Mouse (Mus musculus) liver, embryonic 13.5 days (tissue): ENCODE measurements around the gene Lce3b. TPM values are rescaled to one million over a fixed set of nuclear protein-coding genes. Genes with fewer than 3 reads are reported as not detected.

Experiments
- ATAC-seq: fragments of 200-750 bp; cut with Nextera tagmentation; 2 replicates; pipeline ENCODE4 v1.8.0; 2017; ENCODE audit warnings: low read depth, mild to moderate bottlenecking, moderate number of reproducible peaks, moderate library complexity
- DNase-seq: peaks from one replicate; pipeline ENCODE4 v3.0.0; 2022
- H3K27ac ChIP-seq: fragments of 300-500 bp; sonication (generic); 2 replicates; pipeline ENCODE4 v1.5.1; 2015; ENCODE audit warnings: moderate library complexity, mild to moderate bottlenecking, inconsistent platforms
- H3K27me3 ChIP-seq: fragments of 300-500 bp; sonication (generic); 2 replicates; pipeline ENCODE4 v1.6.1; 2015; ENCODE audit warnings: mild to moderate bottlenecking, inconsistent platforms
- H3K36me3 ChIP-seq: fragments of 300-500 bp; sonication (generic); 2 replicates; pipeline ENCODE4 v1.6.1; 2015; ENCODE audit warnings: mild to moderate bottlenecking, inconsistent platforms
- H3K4me1 ChIP-seq: fragments of 300-500 bp; sonication (generic); replicated peaks from 2 replicates; pipeline ENCODE4 v1.6.1; 2015; ENCODE audit warnings: inconsistent platforms
- H3K4me2 ChIP-seq: fragments of 300-500 bp; sonication (generic); 2 replicates; pipeline ENCODE4 v1.6.1; 2015; ENCODE audit warnings: inconsistent platforms, mild to moderate bottlenecking, moderate library complexity
- H3K4me3 ChIP-seq: fragments of 300-500 bp; sonication (generic); replicated peaks from 2 replicates; pipeline ENCODE4 v1.5.1; 2015; ENCODE audit warnings: mild to moderate bottlenecking, inconsistent platforms
- H3K9ac ChIP-seq: fragments of 300-500 bp; sonication (generic); 2 replicates; pipeline ENCODE4 v1.6.1; 2015; ENCODE audit warnings: mild to moderate bottlenecking, inconsistent platforms
- H3K9me3 ChIP-seq: fragments of 300-500 bp; sonication (generic); replicated peaks from 2 replicates; pipeline ENCODE4 v1.6.1; 2016; ENCODE audit warnings: inconsistent platforms
- WGBS: fragments of 180-500 bp; shearing (Covaris S2); methylation state at CpG from one replicate; pipeline ENCODE4 v1.1.7; 2015; ENCODE audit not compliant: insufficient replicate concordance; 5-methylcytosine and 5-hydroxymethylcytosine counted together
- polyA plus RNA-seq: library from polyadenylated mRNA; unstranded; fragments of >200 nt; fragmentation: Nextera tagmentation; extraction: Ambion mirVana; gene quantifications from 2 replicates; pipeline ENCODE4 v1.2.1, GENCODE M21; 2015

Lce3b gene
- polyA plus RNA-seq, result not detected in 2 replicates

- H3K36me3 ChIP-seq, result no peaks in the 10 kb centered on the region
- no peak within 1 kb of the TSS for H3K4me2 ChIP-seq
- 32% methylated on average over 2 of the region's 2 CpGs for WGBS
- no peak within 1 kb of the TSS for H3K27ac ChIP-seq
- H3K4me1 ChIP-seq, result no peaks in the 10 kb centered on the region
- no peaks in the 10 kb centered on the region for H3K9me3 ChIP-seq
- ATAC-seq (no peak), DNase-seq (no peak)
- no peak within 1 kb of the TSS for H3K4me3 ChIP-seq
- H3K9ac ChIP-seq, result no peak within 1 kb of the TSS
- H3K27me3 ChIP-seq, result no peaks in the 10 kb centered on the region
These were observed at the start of gene Lce3b for GRCm38 (mm10) chr3:92932679-92933078. TSS of gene Lce3b (plus strand) at chr3:92932979.

- no peak overlapping the region for H3K9ac ChIP-seq
- no peak overlapping the region for H3K27ac ChIP-seq
- H3K36me3 ChIP-seq, result no peaks in the 10 kb centered on the region
- ATAC-seq (no peak), DNase-seq (no peak)
- H3K27me3 ChIP-seq, result no peaks in the 10 kb centered on the region
- no peak overlapping the region for H3K4me2 ChIP-seq
- no peaks in the 10 kb centered on the region for H3K9me3 ChIP-seq
- no peak overlapping the region for H3K4me3 ChIP-seq
- H3K4me1 ChIP-seq, result no peaks in the 10 kb centered on the region
- WGBS, result 45% methylated on average over 3 of the region's 3 CpGs
These were observed 38.7 kb upstream of the Lce3b start for GRCm38 (mm10) chr3:92894063-92894462.

- WGBS, result 23% methylated on average over 1 of the region's 1 CpGs
- Histone ChIP-seq H3K4me1 (no peaks in the 10 kb centered on the region), H3K27ac (no peak overlapping the region), H3K27me3 (no peaks in the 10 kb centered on the region), H3K4me2 (no peak overlapping the region), H3K9ac (no peak overlapping the region), H3K9me3 (no peaks in the 10 kb centered on the region), H3K36me3 (no peaks in the 10 kb centered on the region), H3K4me3 (no peak overlapping the region)
- DNase-seq (no peak), ATAC-seq (no peak)
These were observed 38.3 kb upstream of the Lce3b start for GRCm38 (mm10) chr3:92894489-92894888.

- Histone ChIP-seq H3K27ac (no peak overlapping the region), H3K4me2 (no peak overlapping the region), H3K9ac (no peak overlapping the region), H3K4me3 (no peak overlapping the region), H3K4me1 (no peaks in the 10 kb centered on the region), H3K27me3 (no peaks in the 10 kb centered on the region), H3K9me3 (no peaks in the 10 kb centered on the region), H3K36me3 (no peaks in the 10 kb centered on the region)
- WGBS, result 9% methylated on average over 3 of the region's 3 CpGs
- no peak for DNase-seq
- ATAC-seq, result no peak
These were observed 29.8 kb upstream of the Lce3b start for GRCm38 (mm10) chr3:92902992-92903391.

- no peak for DNase-seq
- H3K4me3 ChIP-seq, result no peak overlapping the region
- no peak overlapping the region for H3K4me2 ChIP-seq
- H3K4me1 ChIP-seq, result no peaks in the 10 kb centered on the region
- no peak overlapping the region for H3K9ac ChIP-seq
- H3K9me3 ChIP-seq, result no peaks in the 10 kb centered on the region
- no peaks in the 10 kb centered on the region for H3K36me3 ChIP-seq
- ATAC-seq, result no peak
- 11% methylated on average over 4 of the region's 4 CpGs for WGBS
- H3K27me3 ChIP-seq, result no peaks in the 10 kb centered on the region
- H3K27ac ChIP-seq, result no peak overlapping the region
These were observed 29.1 kb upstream of the Lce3b start for GRCm38 (mm10) chr3:92903640-92904039.

- WGBS, result 43% methylated on average over 3 of the region's 3 CpGs
- H3K36me3 ChIP-seq, result no peaks in the 10 kb centered on the region
- no peaks in the 10 kb centered on the region for H3K9me3 ChIP-seq
- no peaks in the 10 kb centered on the region for H3K27me3 ChIP-seq
- ATAC-seq (no peak), DNase-seq (no peak)
- H3K9ac ChIP-seq, result no peak overlapping the region
- H3K4me2 ChIP-seq, result no peak overlapping the region
- H3K4me3 ChIP-seq, result no peak overlapping the region
- no peaks in the 10 kb centered on the region for H3K4me1 ChIP-seq
- H3K27ac ChIP-seq, result no peak overlapping the region
These were observed 27.6 kb upstream of the Lce3b start for GRCm38 (mm10) chr3:92905182-92905581.

- H3K4me2 ChIP-seq, result no peak overlapping the region
- H3K27ac ChIP-seq, result no peak overlapping the region
- DNase-seq (no peak), ATAC-seq (no peak)
- H3K4me1 ChIP-seq, result no peaks in the 10 kb centered on the region
- no peaks in the 10 kb centered on the region for H3K9me3 ChIP-seq
- H3K4me3 ChIP-seq, result no peak overlapping the region
- H3K9ac ChIP-seq, result no peak overlapping the region
- no peaks in the 10 kb centered on the region for H3K27me3 ChIP-seq
- WGBS, result 33% methylated on average over 4 of the region's 4 CpGs
- no peaks in the 10 kb centered on the region for H3K36me3 ChIP-seq
These were observed 25.2 kb upstream of the Lce3b start for GRCm38 (mm10) chr3:92907571-92907970.

- Histone ChIP-seq H3K4me1 (no peaks in the 10 kb centered on the region), H3K4me2 (no peak overlapping the region), H3K9me3 (no peaks in the 10 kb centered on the region), H3K36me3 (no peaks in the 10 kb centered on the region), H3K27me3 (no peaks in the 10 kb centered on the region), H3K27ac (no peak overlapping the region), H3K4me3 (no peak overlapping the region), H3K9ac (no peak overlapping the region)
- WGBS, result 51% methylated on average over 4 of the region's 4 CpGs
- DNase-seq (no peak), ATAC-seq (no peak)
These were observed 12.4 kb upstream of the Lce3b start for GRCm38 (mm10) chr3:92920364-92920763.

- 39% methylated on average over 2 of the region's 2 CpGs for WGBS
- Histone ChIP-seq H3K9me3 (no peaks in the 10 kb centered on the region), H3K9ac (no peak within 1 kb of the TSS), H3K4me1 (no peaks in the 10 kb centered on the region), H3K36me3 (no peaks in the 10 kb centered on the region), H3K4me3 (no peak within 1 kb of the TSS), H3K4me2 (no peak within 1 kb of the TSS), H3K27ac (no peak within 1 kb of the TSS), H3K27me3 (no peaks in the 10 kb centered on the region)
- no peak for ATAC-seq
- no peak for DNase-seq
These were observed 6.6 kb upstream of the Lce3b start, which contains the start of gene Lce3a for GRCm38 (mm10) chr3:92926130-92926529. TSS of gene Lce3a (minus strand) at chr3:92926230.

- DNase-seq (no peak), ATAC-seq (no peak)
- 42% methylated on average over 1 of the region's 1 CpGs for WGBS
- H3K36me3 ChIP-seq, result no peaks in the 10 kb centered on the region
- no peaks in the 10 kb centered on the region for H3K4me1 ChIP-seq
- no peak within 1 kb of the TSS for H3K4me3 ChIP-seq
- H3K9me3 ChIP-seq, result no peaks in the 10 kb centered on the region
- no peaks in the 10 kb centered on the region for H3K27me3 ChIP-seq
- H3K27ac ChIP-seq, result no peak within 1 kb of the TSS
- no peak within 1 kb of the TSS for H3K4me2 ChIP-seq
- H3K9ac ChIP-seq, result no peak within 1 kb of the TSS
These were observed 11.4 kb downstream of the Lce3b start, which contains the start of gene Lce3c for GRCm38 (mm10) chr3:92944186-92944585. TSS of gene Lce3c (plus strand) at chr3:92944486.

- Histone ChIP-seq H3K9me3 (no peaks in the 10 kb centered on the region), H3K4me1 (no peaks in the 10 kb centered on the region), H3K27ac (no peak within 1 kb of the TSS), H3K4me3 (no peak within 1 kb of the TSS), H3K4me2 (no peak within 1 kb of the TSS), H3K9ac (no peak within 1 kb of the TSS), H3K36me3 (no peaks in the 10 kb centered on the region), H3K27me3 (no peaks in the 10 kb centered on the region)
- no peak for ATAC-seq
- no peak for DNase-seq
- WGBS, result 81% methylated on average over 1 of the region's 1 CpGs
These were observed 24.3 kb downstream of the Lce3b start, which contains the start of gene Lce3d for GRCm38 (mm10) chr3:92957090-92957489. TSS of gene Lce3d (plus strand) at chr3:92957390.

GRCm38 (mm10) chr3:92966761-92967160, 34.0 kb downstream of the Lce3b start, which contains the start of gene Lce3e:
TSS of gene Lce3e (plus strand) at chr3:92967061.
- ATAC-seq, result no peak
- Histone ChIP-seq H3K27ac (no peak within 1 kb of the TSS), H3K4me3 (no peak within 1 kb of the TSS), H3K4me2 (no peak within 1 kb of the TSS), H3K4me1 (no peaks in the 10 kb centered on the region), H3K27me3 (no peaks in the 10 kb centered on the region), H3K9me3 (no peaks in the 10 kb centered on the region), H3K9ac (no peak within 1 kb of the TSS), H3K36me3 (no peaks in the 10 kb centered on the region)
- no peak for DNase-seq
- WGBS, result 69% methylated on average over 2 of the region's 2 CpGs
